Mouse (Mus musculus) heart, embryonic 14.5 days (tissue): ENCODE data around the gene Ttll5. TPM values are rescaled to one million over a fixed set of nuclear protein-coding genes. Genes with fewer than 3 reads are reported as not detected.
A peak's percentile ranks its signal among the peaks of the same experiment; 100 is the strongest.

Source experiments
- ATAC-seq: fragments of 200-750 bp; cut with Nextera tagmentation; 2 replicates; pipeline ENCODE4 v1.8.0; 2017; ENCODE audit warnings: low read depth, moderate TSS enrichment; ENCODE audit not compliant: insufficient number of reproducible peaks, insufficient read depth, low FRiP score
- H3K27ac ChIP-seq, 2 experiments: fragments of 200-500 bp in 1 of 2; fragments of 300-500 bp in 1 of 2; sonication (generic) in 1 of 2; replicated peaks in 1 of 2; 2 replicates each; pipeline ENCODE4 v1.5.1; 2012 to 2014; ENCODE audit warnings: low read depth in 2 of 2, low read length in 2 of 2, control low read depth in 1 of 2, mild to moderate bottlenecking in 1 of 2, mixed read lengths in 1 of 2; ENCODE audit not compliant: control insufficient read depth in 1 of 2, insufficient read depth in 1 of 2
- H3K27me3 ChIP-seq: fragments of 300-500 bp; sonication (generic); 2 replicates; pipeline ENCODE4 v1.6.1; 2014; ENCODE audit warnings: mild to moderate bottlenecking, low read length, control low read depth; ENCODE audit not compliant: control insufficient read depth, insufficient read depth
- H3K36me3 ChIP-seq: fragments of 300-500 bp; sonication (generic); 2 replicates; pipeline ENCODE4 v1.6.1; 2014; ENCODE audit warnings: mild to moderate bottlenecking, control low read depth, low read length, mixed read lengths; ENCODE audit not compliant: control insufficient read depth, insufficient read depth
- H3K4me1 ChIP-seq, 2 experiments: fragments of 200-500 bp in 1 of 2; fragments of 300-500 bp in 1 of 2; sonication (generic) in 1 of 2; 2 replicates each; pipeline ENCODE4 v1.6.1; 2012 to 2014; ENCODE audit warnings: low read length in 2 of 2, control low read depth in 1 of 2, mixed read lengths in 1 of 2; ENCODE audit not compliant: control insufficient read depth in 2 of 2, insufficient read depth in 2 of 2
- H3K4me2 ChIP-seq: fragments of 300-500 bp; sonication (generic); 2 replicates; pipeline ENCODE4 v1.6.1; 2014; ENCODE audit warnings: mild to moderate bottlenecking, low read length
- H3K4me3 ChIP-seq, 2 experiments: fragments of 200-500 bp in 1 of 2; fragments of 300-500 bp in 1 of 2; sonication (generic) in 1 of 2; 2 replicates each; pipeline ENCODE4 v1.5.1; 2012 to 2014; ENCODE audit warnings: low read length in 2 of 2, mild to moderate bottlenecking in 2 of 2, control low read depth in 1 of 2, low read depth in 1 of 2, moderate library complexity in 1 of 2; ENCODE audit not compliant: control insufficient read depth in 1 of 2, insufficient read depth in 1 of 2
- H3K9ac ChIP-seq: fragments of 300-500 bp; sonication (generic); 2 replicates; pipeline ENCODE4 v1.6.1; 2014; ENCODE audit warnings: mild to moderate bottlenecking, low read length
- H3K9me3 ChIP-seq: fragments of 300-500 bp; sonication (generic); 2 replicates; pipeline ENCODE4 v1.6.1; 2016; ENCODE audit warnings: low read length, control low read depth; ENCODE audit not compliant: control insufficient read depth
- WGBS: fragments of 180-500 bp; shearing (Covaris S2); extraction: QIAGEN DNeasy Blood & Tissue Kit; methylation state at CpG from one replicate; pipeline ENCODE4 v1.1.7; 2014; 5-methylcytosine and 5-hydroxymethylcytosine counted together
- polyA plus RNA-seq: library from polyadenylated mRNA; unstranded; fragments of >200 nt; fragmentation: Nextera tagmentation; extraction: Ambion mirVana; gene quantifications from 2 replicates; pipeline ENCODE4 v1.2.1, GENCODE M21; 2014

The Ttll5 gene
- polyA plus RNA-seq, 1 experiment from 2014 or later, result 17.1 TPM

GRCm38 (mm10) chr12:85985524-85985923 lies 161.1 kb downstream of the Ttll5 start:
- 57% methylated on average over 4 of the region's 4 CpGs for WGBS
- H3K27ac ChIP-seq, result peak overlapping the region; percentile 30 to 42; a peak in 2 of 4 replicates
- H3K9me3 ChIP-seq, result no peaks in the 10 kb centered on the region

GRCm38 (mm10) chr12:85986024-85986423 lies 161.6 kb downstream of the Ttll5 start:
- WGBS, result 16% methylated on average over 7 of the region's 7 CpGs
- Histone ChIP-seq H3K4me1 (peaks cover 14 to 22% of the 10 kb centered on the region in 2 experiments), H3K9me3 (no peaks in the 10 kb centered on the region), H3K9ac (0 out of 2 replicates have a peak overlapping the region, but pooled peaks have one; percentile 38), H3K4me2 (no peak overlapping the region), H3K36me3 (no peaks in the 10 kb centered on the region), H3K4me3 (no peak overlapping the region), H3K27ac (peak overlapping the region; percentile 30 to 42), H3K27me3 (no peaks in the 10 kb centered on the region)
- ATAC-seq, result no peak

More at GRCm38 (mm10) chr12:85985524-85985923, 161.1 kb downstream of the Ttll5 start:
- H3K36me3 ChIP-seq, result no peaks in the 10 kb centered on the region
- H3K27me3 ChIP-seq, result no peaks in the 10 kb centered on the region
- no peak overlapping the region for H3K4me3 ChIP-seq
- H3K4me2 ChIP-seq, result no peak overlapping the region
- H3K9ac ChIP-seq, result 0 out of 2 replicates have a peak overlapping the region, but pooled peaks have one; percentile 38
- ATAC-seq, result no peak
- H3K4me1 ChIP-seq, result peaks cover 14 to 22% of the 10 kb centered on the region in 2 experiments

DNA sequence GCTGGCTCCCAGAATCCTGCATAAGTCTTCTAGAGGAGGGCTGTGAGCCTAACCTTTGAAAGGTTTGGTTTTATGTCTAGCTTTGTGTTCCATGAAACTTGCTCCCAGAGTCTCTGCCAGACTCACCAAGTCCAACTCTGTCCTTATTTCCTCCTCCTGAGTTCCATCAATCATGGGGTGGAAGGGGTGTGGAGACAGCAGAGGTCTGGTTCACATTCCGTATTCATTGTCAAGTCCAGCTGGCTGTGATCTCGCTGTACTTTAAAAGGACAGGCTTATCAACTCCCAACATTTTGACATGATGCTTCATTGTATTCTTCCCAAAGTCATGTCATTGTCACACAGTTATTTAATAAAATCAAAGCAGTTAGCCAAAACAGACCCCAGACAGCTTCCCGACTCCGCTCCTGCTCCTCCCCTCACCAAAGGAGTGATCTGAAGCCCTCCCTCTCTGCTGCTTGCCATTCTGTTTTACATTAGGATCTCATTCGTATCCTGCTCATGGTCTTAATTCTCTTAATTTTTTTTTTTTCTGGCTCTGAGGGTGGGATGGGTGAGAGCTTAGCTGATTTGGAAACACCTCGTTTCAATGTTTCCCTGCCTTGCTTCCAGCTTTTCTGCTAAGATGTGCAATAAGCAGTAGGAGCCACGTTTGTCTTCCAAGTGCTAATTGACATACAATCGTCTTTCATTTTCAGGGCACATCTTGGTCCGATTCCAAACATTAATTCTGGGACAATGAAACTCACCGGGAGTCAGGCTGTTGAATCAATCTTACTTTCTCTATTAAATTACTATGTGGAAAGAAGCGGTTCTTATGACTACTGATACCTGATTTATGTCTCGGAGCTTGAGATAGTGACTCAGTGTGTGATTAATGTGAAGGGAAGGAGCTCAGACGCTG lies 162.3 kb downstream of the Ttll5 start:
- peaks cover 14 to 22% of the 10 kb centered on the region in 2 experiments for H3K4me1 ChIP-seq
- H3K27ac ChIP-seq, result peak overlapping the region; percentile 21 to 30; a peak in 2 of 4 replicates
- H3K4me3 ChIP-seq, result no peak overlapping the region
- H3K9me3 ChIP-seq, result no peaks in the 10 kb centered on the region
- ATAC-seq, result no peak
- H3K9ac ChIP-seq, result no peak overlapping the region
- no peaks in the 10 kb centered on the region for H3K36me3 ChIP-seq
- 52% methylated on average over 13 of the region's 13 CpGs for WGBS
- H3K27me3 ChIP-seq, result no peaks in the 10 kb centered on the region
- H3K4me2 ChIP-seq, result 0 out of 2 replicates have a peak overlapping the region, but pooled peaks have one; percentile 4

GRCm38 (mm10) chr12:85987444-85987889 lies 163.0 kb downstream of the Ttll5 start:
- Histone ChIP-seq H3K27me3 (no peaks in the 10 kb centered on the region), H3K9ac (no peak overlapping the region), H3K4me1 (peaks cover 16 to 22% of the 10 kb centered on the region in 2 experiments), H3K4me2 (no peak overlapping the region), H3K4me3 (no peak overlapping the region), H3K27ac (no peak overlapping the region), H3K36me3 (no peaks in the 10 kb centered on the region), H3K9me3 (no peaks in the 10 kb centered on the region)
- ATAC-seq, result no peak
- WGBS, result 87% methylated on average over 5 of the region's 5 CpGs

DNA sequence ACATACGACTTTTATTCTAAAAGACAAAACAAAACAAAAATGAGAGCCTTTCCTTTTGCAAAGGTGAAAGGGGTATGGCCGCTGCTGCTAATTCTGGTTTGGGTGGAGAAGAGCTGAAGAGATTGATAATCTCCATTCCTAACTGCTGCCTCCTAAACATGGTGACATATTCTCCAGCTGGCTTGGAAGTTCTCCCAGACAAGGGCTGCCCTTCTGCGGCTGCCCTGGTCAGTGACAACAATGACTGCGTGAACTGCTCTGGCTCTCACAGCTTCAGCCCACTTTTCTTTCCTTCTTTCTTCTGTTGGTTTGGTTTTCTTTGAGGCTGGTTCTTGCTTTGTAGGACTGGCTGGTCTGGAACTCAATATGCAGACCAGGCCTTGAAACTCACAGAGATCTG lies 163.7 kb downstream of the Ttll5 start:
- 83% methylated on average over 4 of the region's 4 CpGs for WGBS
- ATAC-seq, result no peak

GRCm38 (mm10) chr12:85988818-85989377 lies 164.4 kb downstream of the Ttll5 start:
- 69% methylated on average over 4 of the region's 4 CpGs for WGBS
- Histone ChIP-seq H3K4me2 (no peak overlapping the region), H3K36me3 (no peaks in the 10 kb centered on the region), H3K27me3 (no peaks in the 10 kb centered on the region), H3K9ac (no peak overlapping the region), H3K27ac (no peak overlapping the region), H3K4me1 (peaks cover 16 to 22% of the 10 kb centered on the region in 2 experiments), H3K9me3 (no peaks in the 10 kb centered on the region), H3K4me3 (no peak overlapping the region)
- no peak for ATAC-seq

More for the DNA sequence above, 163.7 kb downstream of the Ttll5 start:
- Histone ChIP-seq H3K36me3 (no peaks in the 10 kb centered on the region), H3K9ac (no peak overlapping the region), H3K4me1 (peaks cover 16 to 22% of the 10 kb centered on the region in 2 experiments), H3K27ac (no peak overlapping the region), H3K4me3 (no peak overlapping the region), H3K4me2 (no peak overlapping the region), H3K27me3 (no peaks in the 10 kb centered on the region), H3K9me3 (no peaks in the 10 kb centered on the region)

DNA sequence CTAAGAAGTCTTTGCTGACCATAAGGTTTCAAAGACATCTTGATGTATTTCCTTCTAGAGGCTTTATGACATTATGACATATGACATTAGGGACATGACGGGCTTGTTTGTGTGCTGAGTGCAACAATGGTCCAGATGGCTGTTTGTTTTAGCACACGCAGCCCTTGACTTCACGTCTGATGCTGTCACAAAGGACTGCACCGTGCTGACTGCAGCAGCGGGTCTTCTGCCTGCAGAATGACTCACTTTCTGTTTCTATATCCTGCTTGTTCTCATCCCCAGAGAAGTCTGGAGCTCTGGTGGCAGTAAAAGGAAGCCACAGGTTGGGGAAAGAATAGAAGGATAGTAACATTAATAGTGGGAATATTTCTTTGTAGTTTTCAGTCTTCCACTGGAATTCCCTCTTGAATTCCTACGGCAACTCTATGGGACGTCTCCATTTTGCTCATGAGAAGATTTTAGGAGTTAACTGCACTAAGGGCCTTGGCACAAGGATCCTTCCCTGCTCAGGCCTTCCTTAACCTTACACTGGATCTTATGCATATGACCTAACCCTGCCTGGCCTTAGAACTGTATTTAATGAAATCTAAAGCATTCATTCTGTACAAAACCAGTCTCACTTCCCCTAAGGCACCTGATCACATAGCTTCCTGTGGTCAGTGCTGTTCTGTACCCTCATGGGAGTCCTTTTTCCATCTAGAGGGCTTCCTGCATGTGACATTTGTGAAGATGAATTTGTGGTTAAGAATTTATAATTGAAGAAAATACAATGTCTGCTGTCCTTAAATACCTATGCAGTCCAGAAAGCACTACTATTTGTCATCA lies 167.8 kb downstream of the Ttll5 start:
- Histone ChIP-seq H3K4me3 (no peak overlapping the region), H3K9me3 (no peaks in the 10 kb centered on the region), H3K27me3 (no peaks in the 10 kb centered on the region), H3K9ac (no peak overlapping the region), H3K4me1 (peaks cover 4% of the 10 kb centered on the region in 2 experiments; a peak in 2 of 4 replicates), H3K4me2 (no peak overlapping the region), H3K36me3 (0 out of 2 replicates have a peak, but pooled peaks cover 5% of the 10 kb centered on the region), H3K27ac (no peak overlapping the region)
- no peak for ATAC-seq
- WGBS, result 57% methylated on average over 7 of the region's 7 CpGs
